Mouse (Mus musculus): ENCODE results near the gene Pla2g5. TPM values are rescaled to one million over a fixed set of nuclear protein-coding genes. Genes with fewer than 3 reads are reported as not detected.

Pla2g5 gene
- polyA plus RNA-seq, 1 experiment from 2014 or later, result 0.16 TPM

GRCm38 (mm10) chr4:138797217-138797570 lies 66.1 kb downstream of the Pla2g5 start:
- H3K36me3 ChIP-seq (ENCODE audit: control insufficient read depth, insufficient read depth, low read length), result no peaks in the 10 kb centered on the region
- no peak for DNase-seq (ENCODE audit: low spot score)
- WGBS, result 63% methylated on average over 4 of the region's 4 CpGs

GRCm38 (mm10) chr4:138796513-138797216 lies 66.6 kb downstream of the Pla2g5 start:
- no peak overlapping the region for H3K9ac ChIP-seq (ENCODE audit: low read depth, low read length)
- 35% methylated on average over 6 of the region's 6 CpGs for WGBS
- H3K27me3 ChIP-seq (replicated peaks; ENCODE audit: control insufficient read depth, insufficient read depth, low read length), result no peaks in the 10 kb centered on the region
- no peak overlapping the region for H3K4me2 ChIP-seq
- H3K4me1 ChIP-seq (replicated peaks; ENCODE audit: control insufficient read depth, insufficient read depth, low read length), result no peaks in the 10 kb centered on the region
- H3K36me3 ChIP-seq (ENCODE audit: control insufficient read depth, insufficient read depth, low read length), result no peaks in the 10 kb centered on the region
- ATAC-seq (replicated peaks; ENCODE audit: low FRiP score) (no peak), DNase-seq (ENCODE audit: low spot score) (no peak)
- no peaks in the 10 kb centered on the region for H3K9me3 ChIP-seq (ENCODE audit: control insufficient read depth, low read length)
- H3K27ac ChIP-seq (ENCODE audit: low read depth, low read length), result no peak overlapping the region
- H3K4me3 ChIP-seq (ENCODE audit: low read depth, low read length), result no peak overlapping the region

More at GRCm38 (mm10) chr4:138797217-138797570, 66.1 kb downstream of the Pla2g5 start:
- H3K9me3 ChIP-seq (ENCODE audit: control insufficient read depth, low read length), result no peaks in the 10 kb centered on the region
- no peak overlapping the region for H3K4me2 ChIP-seq
- no peak for ATAC-seq (replicated peaks; ENCODE audit: low FRiP score)
- H3K9ac ChIP-seq (ENCODE audit: low read depth, low read length), result no peak overlapping the region
- no peaks in the 10 kb centered on the region for H3K27me3 ChIP-seq (replicated peaks; ENCODE audit: control insufficient read depth, insufficient read depth, low read length)
- no peak overlapping the region for H3K27ac ChIP-seq (ENCODE audit: low read depth, low read length)
- no peaks in the 10 kb centered on the region for H3K4me1 ChIP-seq (replicated peaks; ENCODE audit: control insufficient read depth, insufficient read depth, low read length)
- no peak overlapping the region for H3K4me3 ChIP-seq (ENCODE audit: low read depth, low read length)

GRCm38 (mm10) chr4:138794344-138794743 lies 68.9 kb downstream of the Pla2g5 start:
- ATAC-seq (replicated peaks; ENCODE audit: low FRiP score), result no peak
- H3K36me3 ChIP-seq (ENCODE audit: control insufficient read depth, insufficient read depth, low read length), result no peaks in the 10 kb centered on the region
- DNase-seq (ENCODE audit: low spot score), result no peak
- H3K27me3 ChIP-seq (replicated peaks; ENCODE audit: control insufficient read depth, insufficient read depth, low read length), result no peaks in the 10 kb centered on the region
- 76% methylated on average over 6 of the region's 6 CpGs for WGBS
- H3K4me2 ChIP-seq, result no peak overlapping the region
- no peak overlapping the region for H3K4me3 ChIP-seq (ENCODE audit: low read depth, low read length)
- H3K9ac ChIP-seq (ENCODE audit: low read depth, low read length), result no peak overlapping the region
- no peak overlapping the region for H3K27ac ChIP-seq (ENCODE audit: low read depth, low read length)
- no peaks in the 10 kb centered on the region for H3K9me3 ChIP-seq (ENCODE audit: control insufficient read depth, low read length)
- H3K4me1 ChIP-seq (replicated peaks; ENCODE audit: control insufficient read depth, insufficient read depth, low read length), result no peaks in the 10 kb centered on the region

GRCm38 (mm10) chr4:138793276-138793675 lies 70.0 kb downstream of the Pla2g5 start:
- no peaks in the 10 kb centered on the region for H3K9me3 ChIP-seq (ENCODE audit: control insufficient read depth, low read length)
- ATAC-seq (replicated peaks; ENCODE audit: low FRiP score), result no peak
- no peaks in the 10 kb centered on the region for H3K36me3 ChIP-seq (ENCODE audit: control insufficient read depth, insufficient read depth, low read length)
- no peaks in the 10 kb centered on the region for H3K4me1 ChIP-seq (replicated peaks; ENCODE audit: control insufficient read depth, insufficient read depth, low read length)
- no peaks in the 10 kb centered on the region for H3K27me3 ChIP-seq (replicated peaks; ENCODE audit: control insufficient read depth, insufficient read depth, low read length)
- DNase-seq (ENCODE audit: low spot score), result no peak
- WGBS, result 57% methylated on average over 2 of the region's 2 CpGs
- H3K27ac ChIP-seq (ENCODE audit: low read depth, low read length), result no peak overlapping the region
- no peak overlapping the region for H3K4me3 ChIP-seq (ENCODE audit: low read depth, low read length)
- H3K9ac ChIP-seq (ENCODE audit: low read depth, low read length), result no peak overlapping the region
- no peak overlapping the region for H3K4me2 ChIP-seq

- H3K4me1 ChIP-seq (replicated peaks; ENCODE audit: control insufficient read depth, insufficient read depth, low read length), result no peaks in the 10 kb centered on the region
- no peak for ATAC-seq (replicated peaks; ENCODE audit: low FRiP score)
- WGBS, result 49% methylated on average over 9 of the region's 9 CpGs
- no peak overlapping the region for H3K27ac ChIP-seq (ENCODE audit: low read depth, low read length)
- H3K27me3 ChIP-seq (replicated peaks; ENCODE audit: control insufficient read depth, insufficient read depth, low read length), result no peaks in the 10 kb centered on the region
- no peak for DNase-seq (ENCODE audit: low spot score)
- no peaks in the 10 kb centered on the region for H3K36me3 ChIP-seq (ENCODE audit: control insufficient read depth, insufficient read depth, low read length)
- no peak overlapping the region for H3K4me2 ChIP-seq
- H3K9me3 ChIP-seq (ENCODE audit: control insufficient read depth, low read length), result no peaks in the 10 kb centered on the region
- H3K9ac ChIP-seq (ENCODE audit: low read depth, low read length), result no peak overlapping the region
- H3K4me3 ChIP-seq (ENCODE audit: low read depth, low read length), result no peak overlapping the region
Measured at GRCm38 (mm10) chr4:138792599-138792998, 70.7 kb downstream of the Pla2g5 start.

- no peaks in the 10 kb centered on the region for H3K27me3 ChIP-seq (replicated peaks; ENCODE audit: control insufficient read depth, insufficient read depth, low read length)
- no peak overlapping the region for H3K4me3 ChIP-seq (ENCODE audit: low read depth, low read length)
- no peak overlapping the region for H3K27ac ChIP-seq (ENCODE audit: low read depth, low read length)
- no peak overlapping the region for H3K9ac ChIP-seq (ENCODE audit: low read depth, low read length)
- no peak overlapping the region for H3K4me2 ChIP-seq
- H3K4me1 ChIP-seq (replicated peaks; ENCODE audit: control insufficient read depth, insufficient read depth, low read length), result no peaks in the 10 kb centered on the region
- no peak for ATAC-seq (replicated peaks; ENCODE audit: low FRiP score)
- no peaks in the 10 kb centered on the region for H3K36me3 ChIP-seq (ENCODE audit: control insufficient read depth, insufficient read depth, low read length)
- no peaks in the 10 kb centered on the region for H3K9me3 ChIP-seq (ENCODE audit: control insufficient read depth, low read length)
- WGBS, result 68% methylated on average over 6 of the region's 6 CpGs
- DNase-seq (ENCODE audit: low spot score), result no peak
Measured at GRCm38 (mm10) chr4:138791452-138791851, 71.8 kb downstream of the Pla2g5 start.

- Histone ChIP-seq H3K4me1 (replicated peaks; ENCODE audit: control insufficient read depth, insufficient read depth, low read length) (no peaks in the 10 kb centered on the region), H3K9ac (ENCODE audit: low read depth, low read length) (no peak overlapping the region), H3K4me3 (ENCODE audit: low read depth, low read length) (no peak overlapping the region), H3K4me2 (no peak overlapping the region), H3K36me3 (ENCODE audit: control insufficient read depth, insufficient read depth, low read length) (no peaks in the 10 kb centered on the region), H3K27me3 (replicated peaks; ENCODE audit: control insufficient read depth, insufficient read depth, low read length) (no peaks in the 10 kb centered on the region), H3K27ac (ENCODE audit: low read depth, low read length) (no peak overlapping the region), H3K9me3 (ENCODE audit: control insufficient read depth, low read length) (no peaks in the 10 kb centered on the region)
- DNase-seq (ENCODE audit: low spot score), result no peak
- 72% methylated on average over 4 of the region's 4 CpGs for WGBS
- ATAC-seq (replicated peaks; ENCODE audit: low FRiP score), result no peak
Measured at GRCm38 (mm10) chr4:138788381-138788780, 74.9 kb downstream of the Pla2g5 start.

- Histone ChIP-seq H3K4me1 (replicated peaks; ENCODE audit: control insufficient read depth, insufficient read depth, low read length) (no peaks in the 10 kb centered on the region), H3K9ac (ENCODE audit: low read depth, low read length) (no peak overlapping the region), H3K4me3 (ENCODE audit: low read depth, low read length) (no peak overlapping the region), H3K4me2 (no peak overlapping the region), H3K27me3 (replicated peaks; ENCODE audit: control insufficient read depth, insufficient read depth, low read length) (no peaks in the 10 kb centered on the region), H3K36me3 (ENCODE audit: control insufficient read depth, insufficient read depth, low read length) (no peaks in the 10 kb centered on the region), H3K9me3 (ENCODE audit: control insufficient read depth, low read length) (no peaks in the 10 kb centered on the region), H3K27ac (ENCODE audit: low read depth, low read length) (no peak overlapping the region)
- no peak for ATAC-seq (replicated peaks; ENCODE audit: low FRiP score)
- 57% methylated on average over 4 of the region's 4 CpGs for WGBS
- DNase-seq (ENCODE audit: low spot score), result no peak
Measured at GRCm38 (mm10) chr4:138786141-138786540, 77.1 kb downstream of the Pla2g5 start.

GRCm38 (mm10) chr4:138785721-138786120 lies 77.6 kb downstream of the Pla2g5 start:
- no peak for DNase-seq (ENCODE audit: low spot score)

More at GRCm38 (mm10) chr4:138785721-138786120, 77.6 kb downstream of the Pla2g5 start:
- Histone ChIP-seq H3K9me3 (ENCODE audit: control insufficient read depth, low read length) (no peaks in the 10 kb centered on the region), H3K4me2 (no peak overlapping the region), H3K27ac (ENCODE audit: low read depth, low read length) (no peak overlapping the region), H3K4me3 (ENCODE audit: low read depth, low read length) (no peak overlapping the region), H3K36me3 (ENCODE audit: control insufficient read depth, insufficient read depth, low read length) (no peaks in the 10 kb centered on the region), H3K4me1 (replicated peaks; ENCODE audit: control insufficient read depth, insufficient read depth, low read length) (no peaks in the 10 kb centered on the region), H3K9ac (ENCODE audit: low read depth, low read length) (no peak overlapping the region), H3K27me3 (replicated peaks; ENCODE audit: control insufficient read depth, insufficient read depth, low read length) (no peaks in the 10 kb centered on the region)
- ATAC-seq (replicated peaks; ENCODE audit: low FRiP score), result no peak
- WGBS, result 47% methylated on average over 4 of the region's 4 CpGs

Measured in liver, embryonic 11.5 days (tissue).